Mouse (Mus musculus): ENCODE data around the gene D130052B06Rik.

DNA sequence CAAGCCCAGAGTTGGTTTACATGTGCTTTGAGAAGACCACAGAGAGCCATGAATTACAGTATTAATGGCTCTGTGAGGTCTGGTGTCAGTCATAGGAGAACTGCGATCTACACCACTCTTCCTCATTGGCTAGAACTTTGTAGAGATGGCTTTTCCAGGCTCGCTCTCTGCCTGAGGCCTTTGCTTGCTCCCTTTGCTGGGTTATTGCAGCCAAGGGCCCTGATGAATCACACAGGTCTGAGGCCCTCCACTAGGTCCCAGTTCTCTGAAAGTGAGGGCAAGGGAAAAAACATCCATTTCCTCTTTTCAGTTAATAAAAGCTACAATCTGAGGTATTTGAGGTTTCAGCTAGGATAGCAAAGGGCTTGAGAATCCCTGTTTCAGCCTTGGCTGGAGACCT, 64.5 kb downstream of the D130052B06Rik start:
- TF ChIP-seq CTCF (IDR thresholded peaks at IDR 0.05; ENCODE audit: borderline replicate concordance, insufficient read depth, low read length) (no peak), POLR2A (IDR thresholded peaks at IDR 0.05; ENCODE audit: low read depth, low read length) (no peak)

Data from embryonic fibroblast, embryonic 13.5 days (primary cell).